Mouse (Mus musculus) myocyte (in vitro differentiated cells): ENCODE data around the gene Mapkapk2.

ENCODE experiments used
- CEBPB ChIP-seq: IDR thresholded peaks from 2 replicates; pipeline ENCODE4 v1.6.1; 2011; ENCODE audit warnings: mild to moderate bottlenecking, moderate library complexity; ENCODE audit not compliant: poor library complexity, insufficient read depth, severe bottlenecking
- POLR2A ChIP-seq: IDR thresholded peaks from one replicate; pipeline ENCODE4 v1.6.1; 2011; ENCODE audit warnings: low read depth, mild to moderate bottlenecking, control low read depth, moderate library complexity; ENCODE audit not compliant: insufficient read length
- TCF12 ChIP-seq: IDR thresholded peaks from one replicate; pipeline ENCODE4 v1.6.1; 2011; ENCODE audit warnings: mild to moderate bottlenecking, control low read depth; ENCODE audit not compliant: poor library complexity, insufficient read depth, severe bottlenecking
- USF1 ChIP-seq: IDR thresholded peaks from one replicate; pipeline ENCODE4 v1.6.1; 2011; ENCODE audit warnings: low read depth, mild to moderate bottlenecking, control low read depth, moderate library complexity

- TF ChIP-seq POLR2A (no peak), CEBPB (no peak), USF1 (no peak), TCF12 (peak; percentile 79)
Measured at GRCm38 (mm10) chr1:131062821-131063220, 34.8 kb downstream of the Mapkapk2 start.
